Mouse (Mus musculus): ENCODE results near the gene Fam129b. TPM values are rescaled to one million over a fixed set of nuclear protein-coding genes. Genes with fewer than 3 reads are reported as not detected.
A peak's percentile ranks its signal among the peaks of the same experiment; 100 is the strongest.

Gene Fam129b
- polyA plus RNA-seq, 1 experiment from 2014 or later, result 13.8 TPM

GRCm38 (mm10) chr2:32867354-32867753 is 8.6 kb upstream of the Fam129b start:
- DNase-seq (ENCODE audit: low spot score), result no peak
- Histone ChIP-seq H3K4me1 (replicated peaks; ENCODE audit: control insufficient read depth, insufficient read depth, low read length) (no peaks in the 10 kb centered on the region), H3K4me2 (ENCODE audit: low read depth, low read length, severe bottlenecking) (no peak overlapping the region), H3K9me3 (ENCODE audit: control insufficient read depth, low read length) (no peaks in the 10 kb centered on the region), H3K36me3 (ENCODE audit: control insufficient read depth, insufficient read depth, low read length) (no peaks in the 10 kb centered on the region), H3K27me3 (ENCODE audit: control insufficient read depth, insufficient read depth, low read length) (no peaks in the 10 kb centered on the region), H3K27ac (ENCODE audit: low read depth, low read length) (no peak overlapping the region), H3K4me3 (ENCODE audit: low read depth, low read length) (no peak overlapping the region), H3K9ac (ENCODE audit: low read length) (no peak overlapping the region)
- ATAC-seq (replicated peaks; ENCODE audit: low FRiP score), result no peak
- 88% methylated on average over 4 of the region's 4 CpGs for WGBS

- no peak overlapping the region for H3K27ac ChIP-seq (ENCODE audit: low read depth, low read length)
- H3K9me3 ChIP-seq (ENCODE audit: control insufficient read depth, low read length), result no peaks in the 10 kb centered on the region
- no peaks in the 10 kb centered on the region for H3K36me3 ChIP-seq (ENCODE audit: control insufficient read depth, insufficient read depth, low read length)
- ATAC-seq (replicated peaks; ENCODE audit: low FRiP score), result no peak
- no peak overlapping the region for H3K4me3 ChIP-seq (ENCODE audit: low read depth, low read length)
- WGBS, result 64% methylated on average over 6 of the region's 6 CpGs
- no peaks in the 10 kb centered on the region for H3K27me3 ChIP-seq (ENCODE audit: control insufficient read depth, insufficient read depth, low read length)
- DNase-seq (ENCODE audit: low spot score), result no peak
- no peak overlapping the region for H3K4me2 ChIP-seq (ENCODE audit: low read depth, low read length, severe bottlenecking)
- peaks cover 1% of the 10 kb centered on the region; the same call in 1 of the 2 replicates for H3K4me1 ChIP-seq (replicated peaks; ENCODE audit: control insufficient read depth, insufficient read depth, low read length)
- no peak overlapping the region for H3K9ac ChIP-seq (ENCODE audit: low read length)
Measured at GRCm38 (mm10) chr2:32869721-32870274, 6.1 kb upstream of the Fam129b start.

DNA sequence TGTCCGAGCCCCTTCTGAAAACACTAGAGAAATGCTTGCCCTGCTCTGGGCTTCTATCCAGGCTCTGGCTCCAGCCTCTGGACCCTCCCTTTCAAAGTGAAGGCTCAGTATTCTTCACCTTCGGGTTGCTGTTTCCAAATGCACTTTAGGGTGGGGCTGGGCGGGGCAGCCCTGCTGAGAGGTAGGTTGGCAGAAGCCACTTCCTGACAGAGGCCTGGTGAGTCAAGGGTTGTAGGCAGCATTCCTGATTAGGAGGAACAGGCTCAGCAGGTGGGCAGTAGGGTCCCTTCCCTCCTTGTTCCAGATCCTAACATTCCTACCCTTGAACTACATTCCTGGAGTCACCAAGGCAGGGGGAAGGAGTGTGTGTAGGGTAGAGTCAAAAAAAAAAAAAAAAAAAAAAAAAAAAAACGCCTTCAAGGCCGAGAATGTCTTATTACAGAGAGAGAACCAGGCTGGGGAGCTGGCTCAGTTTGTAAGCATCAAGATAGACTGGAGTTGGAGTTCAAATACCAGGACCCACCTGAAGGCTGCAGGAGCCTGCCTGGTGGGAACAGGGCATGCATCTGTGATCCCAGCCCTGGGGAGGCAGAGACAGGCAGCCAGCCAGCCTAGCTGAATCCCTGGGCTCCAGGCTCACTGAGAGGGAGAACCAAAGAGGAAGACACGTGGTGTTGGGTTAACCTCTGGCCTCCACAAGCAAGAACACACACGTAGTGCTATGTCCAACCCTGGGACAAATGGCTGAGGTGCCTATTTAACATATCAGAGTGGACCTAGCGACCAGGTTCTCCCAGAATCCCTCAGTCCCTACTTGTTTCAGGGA is 5.4 kb upstream of the Fam129b start:
- Histone ChIP-seq H3K4me2 (ENCODE audit: low read depth, low read length, severe bottlenecking) (no peak overlapping the region), H3K4me1 (replicated peaks; ENCODE audit: control insufficient read depth, insufficient read depth, low read length) (peaks cover 5% of the 10 kb centered on the region; the same call in 1 of the 2 replicates), H3K27ac (ENCODE audit: low read depth, low read length) (no peak overlapping the region), H3K9me3 (ENCODE audit: control insufficient read depth, low read length) (no peaks in the 10 kb centered on the region), H3K9ac (ENCODE audit: low read length) (no peak overlapping the region), H3K4me3 (ENCODE audit: low read depth, low read length) (no peak overlapping the region), H3K27me3 (ENCODE audit: control insufficient read depth, insufficient read depth, low read length) (no peaks in the 10 kb centered on the region), H3K36me3 (ENCODE audit: control insufficient read depth, insufficient read depth, low read length) (no peaks in the 10 kb centered on the region)
- WGBS, result 58% methylated on average over 8 of the region's 8 CpGs
- no peak for ATAC-seq (replicated peaks; ENCODE audit: low FRiP score)
- no peak for DNase-seq (ENCODE audit: low spot score)

- Histone ChIP-seq H3K27ac (ENCODE audit: low read depth, low read length) (no peak overlapping the region), H3K9ac (ENCODE audit: low read length) (0 out of 2 replicates have a peak overlapping the region, but pooled peaks have one; percentile 94), H3K27me3 (ENCODE audit: control insufficient read depth, insufficient read depth, low read length) (no peaks in the 10 kb centered on the region), H3K36me3 (ENCODE audit: control insufficient read depth, insufficient read depth, low read length) (no peaks in the 10 kb centered on the region), H3K4me3 (ENCODE audit: low read depth, low read length) (no peak overlapping the region), H3K4me1 (replicated peaks; ENCODE audit: control insufficient read depth, insufficient read depth, low read length) (peaks cover 11% of the 10 kb centered on the region; the same call in 1 of the 2 replicates), H3K9me3 (ENCODE audit: control insufficient read depth, low read length) (no peaks in the 10 kb centered on the region), H3K4me2 (ENCODE audit: low read depth, low read length, severe bottlenecking) (no peak overlapping the region)
- 84% methylated on average over 3 of the region's 3 CpGs for WGBS
- ATAC-seq (replicated peaks; ENCODE audit: low FRiP score) (no peak), DNase-seq (ENCODE audit: low spot score) (no peak)
Measured at GRCm38 (mm10) chr2:32874070-32874469, 1.8 kb upstream of the Fam129b start.

DNA sequence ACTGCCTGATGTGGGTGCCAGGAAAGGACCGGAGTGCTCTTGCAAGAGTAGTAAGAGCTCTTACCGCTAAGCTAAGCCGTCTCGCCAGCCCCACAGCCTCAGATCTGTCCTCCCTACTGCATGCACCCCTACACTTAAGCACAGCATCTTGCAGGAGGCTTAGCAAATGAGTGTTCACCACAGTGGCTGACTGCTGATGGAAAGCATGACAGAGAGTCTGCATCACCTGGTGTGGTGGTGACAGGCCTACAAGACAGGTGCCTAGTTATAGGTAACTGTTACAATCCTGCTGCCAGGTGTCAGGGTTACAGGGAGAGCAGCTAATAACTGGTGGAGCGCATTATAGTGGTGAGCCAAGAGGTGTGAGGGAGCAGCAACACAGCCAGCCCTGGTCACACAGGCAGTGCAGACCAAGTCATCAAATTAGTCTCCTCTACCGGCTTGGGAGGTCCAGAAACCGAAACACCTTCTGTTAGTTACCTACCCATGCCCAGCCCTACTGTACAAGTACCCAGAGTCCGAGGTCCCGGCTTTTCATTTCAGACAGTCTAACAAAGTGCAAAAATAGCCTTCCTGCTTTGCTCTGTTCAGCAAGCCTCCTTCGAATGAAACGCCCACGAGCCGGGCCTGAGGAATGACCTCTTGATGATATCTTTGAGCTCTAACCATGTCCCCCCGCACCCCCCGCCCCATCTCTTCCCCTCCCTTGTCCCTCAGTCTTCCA is 801 bp upstream of the Fam129b start:
- peaks cover 11% of the 10 kb centered on the region; the same call in 1 of the 2 replicates for H3K4me1 ChIP-seq (replicated peaks; ENCODE audit: control insufficient read depth, insufficient read depth, low read length)
- peak overlapping the region; percentile 97 for H3K4me2 ChIP-seq (ENCODE audit: low read depth, low read length, severe bottlenecking)
- H3K27ac ChIP-seq (ENCODE audit: low read depth, low read length), result peak overlapping the region; percentile 79
- DNase-seq (ENCODE audit: low spot score) (no peak), ATAC-seq (replicated peaks; ENCODE audit: low FRiP score) (no peak; the same call in none of the 2 replicates)
- no peaks in the 10 kb centered on the region for H3K27me3 ChIP-seq (ENCODE audit: control insufficient read depth, insufficient read depth, low read length)
- H3K9me3 ChIP-seq (ENCODE audit: control insufficient read depth, low read length), result no peaks in the 10 kb centered on the region
- 15% methylated on average over 15 of the region's 15 CpGs for WGBS
- peak overlapping the region; percentile 66 for H3K4me3 ChIP-seq (ENCODE audit: low read depth, low read length)
- no peaks in the 10 kb centered on the region for H3K36me3 ChIP-seq (ENCODE audit: control insufficient read depth, insufficient read depth, low read length)
- peak overlapping the region; percentile 94 for H3K9ac ChIP-seq (ENCODE audit: low read length)

- peak; percentile 28 for ATAC-seq (replicated peaks; ENCODE audit: low FRiP score)
- 2% methylated on average over 20 of the region's 20 CpGs for WGBS
- Histone ChIP-seq H3K4me1 (replicated peaks; ENCODE audit: control insufficient read depth, insufficient read depth, low read length) (peaks cover 17% of the 10 kb centered on the region; the same call in 1 of the 2 replicates), H3K36me3 (ENCODE audit: control insufficient read depth, insufficient read depth, low read length) (no peaks in the 10 kb centered on the region), H3K27ac (ENCODE audit: low read depth, low read length) (no peak overlapping the region), H3K27me3 (ENCODE audit: control insufficient read depth, insufficient read depth, low read length) (no peaks in the 10 kb centered on the region), H3K9me3 (ENCODE audit: control insufficient read depth, low read length) (no peaks in the 10 kb centered on the region), H3K9ac (ENCODE audit: low read length) (peak overlapping the region; percentile 94), H3K4me2 (ENCODE audit: low read depth, low read length, severe bottlenecking) (peak overlapping the region; percentile 97), H3K4me3 (ENCODE audit: low read depth, low read length) (peak overlapping the region; percentile 66)
- DNase-seq (ENCODE audit: low spot score), result no peak
Measured at GRCm38 (mm10) chr2:32876490-32877302, 782 bp downstream of the Fam129b start.

DNA sequence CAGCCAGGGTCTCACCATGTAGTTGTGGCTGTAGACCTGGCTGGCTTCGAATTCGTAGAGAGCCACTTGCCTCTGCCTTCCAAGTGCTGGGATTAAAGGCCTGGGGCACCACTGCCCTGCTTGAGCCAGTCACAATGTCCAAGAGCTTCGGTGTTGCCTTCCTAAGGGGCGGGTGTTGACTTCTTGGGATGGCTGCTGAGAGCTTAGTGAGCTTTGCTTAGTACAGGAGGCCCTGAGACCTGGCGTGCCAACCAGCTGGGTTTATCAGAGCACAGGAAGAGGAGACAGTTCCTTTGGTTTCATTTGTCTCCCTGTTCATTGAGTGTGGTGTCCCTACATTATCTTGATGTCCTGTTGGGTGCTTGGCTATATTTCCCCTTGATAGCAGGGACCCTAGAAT is 1.4 kb downstream of the Fam129b start:
- Histone ChIP-seq H3K27me3 (ENCODE audit: control insufficient read depth, insufficient read depth, low read length) (no peaks in the 10 kb centered on the region), H3K36me3 (ENCODE audit: control insufficient read depth, insufficient read depth, low read length) (no peaks in the 10 kb centered on the region), H3K9ac (ENCODE audit: low read length) (peak overlapping the region; percentile 94), H3K27ac (ENCODE audit: low read depth, low read length) (no peak overlapping the region), H3K9me3 (ENCODE audit: control insufficient read depth, low read length) (no peaks in the 10 kb centered on the region), H3K4me2 (ENCODE audit: low read depth, low read length, severe bottlenecking) (peak overlapping the region; percentile 97), H3K4me3 (ENCODE audit: low read depth, low read length) (peak overlapping the region; percentile 66), H3K4me1 (replicated peaks; ENCODE audit: control insufficient read depth, insufficient read depth, low read length) (peaks cover 17% of the 10 kb centered on the region; the same call in 1 of the 2 replicates)
- 20% methylated on average over 5 of the region's 5 CpGs for WGBS
- ATAC-seq (replicated peaks; ENCODE audit: low FRiP score) (no peak), DNase-seq (ENCODE audit: low spot score) (no peak)

Data from forebrain, embryonic 11.5 days (tissue).